Mouse (Mus musculus): ENCODE measurements around the gene Slc5a9. TPM values are rescaled to one million over a fixed set of nuclear protein-coding genes. Genes with fewer than 3 reads are reported as not detected.
A peak's percentile ranks its signal among the peaks of the same experiment; 100 is the strongest.
"Not testable (repeated sequence)": the region's sequence is repeated elsewhere in the genome, so short reads cannot be mapped to it uniquely, and the experiment has no call there.

Gene Slc5a9
- total RNA-seq (2021) = not detected

- DNase-seq = no peak
Observed at GRCm38 (mm10) chr4:111902775-111903174, at the start of gene Slc5a9. Gene Slc5a9 (minus strand): TSS chr4:111902918.

GRCm38 (mm10) chr4:111919092-111919491 lies 16.4 kb upstream of the Slc5a9 start, which contains the start of gene Skint8:
Gene Skint8 (plus strand): TSS chr4:111919392.
- DNase-seq = no peak

- no peak for DNase-seq
Observed at GRCm38 (mm10) chr4:111907926-111908325, 5.2 kb upstream of the Slc5a9 start.

- DNase-seq = no peak
Observed at GRCm38 (mm10) chr4:111901473-111901872, 1.2 kb downstream of the Slc5a9 start.

- not testable (repeated sequence) for DNase-seq
Observed at GRCm38 (mm10) chr4:111900491-111900890, 2.2 kb downstream of the Slc5a9 start.

GRCm38 (mm10) chr4:111898566-111898965 lies 4.2 kb downstream of the Slc5a9 start:
- no peak for DNase-seq

- peak; percentile 10 for DNase-seq
Observed at GRCm38 (mm10) chr4:111897755-111898154, 5.0 kb downstream of the Slc5a9 start.

GRCm38 (mm10) chr4:111892138-111892537 lies 10.6 kb downstream of the Slc5a9 start:
- DNase-seq = no peak

- DNase-seq = peak; percentile 79
Observed at GRCm38 (mm10) chr4:111886607-111887006, 16.1 kb downstream of the Slc5a9 start.

- DNase-seq = peak; percentile 72
Observed at GRCm38 (mm10) chr4:111886018-111886417, 16.7 kb downstream of the Slc5a9 start.

GRCm38 (mm10) chr4:111883543-111883942 lies 19.2 kb downstream of the Slc5a9 start:
- DNase-seq = no peak

GRCm38 (mm10) chr4:111880112-111880875 lies 22.4 kb downstream of the Slc5a9 start:
- no peak for DNase-seq

GRCm38 (mm10) chr4:111867743-111868401 lies 34.8 kb downstream of the Slc5a9 start:
- no peak for DNase-seq

- no peak for DNase-seq
Observed at GRCm38 (mm10) chr4:111866701-111867100, 36.0 kb downstream of the Slc5a9 start.

GRCm38 (mm10) chr4:111852626-111853025 lies 50.1 kb downstream of the Slc5a9 start:
- no peak for DNase-seq

- DNase-seq = no peak
Observed at GRCm38 (mm10) chr4:111838882-111839281, 63.8 kb downstream of the Slc5a9 start.

Other genes starting within 250 kb of the Slc5a9 start
- gene Spata6, start 182.9 kb downstream of the Slc5a9 start, total RNA-seq (2021) = 10 to 100 TPM; 17.3 to 18.4 TPM
- not detected for gene Skint8, start 16.5 kb upstream of the Slc5a9 start, total RNA-seq (2021)
- not detected for gene Skint7, start 70.0 kb upstream of the Slc5a9 start, total RNA-seq (2021)
- not detected for gene Skint1, start 103.4 kb upstream of the Slc5a9 start, total RNA-seq (2021)
- not detected for gene Skint4, start 169.1 kb upstream of the Slc5a9 start, total RNA-seq (2021)

Measured in heart, postnatal 4 days (tissue).